Mouse (Mus musculus) CD4-positive, CD25-positive, alpha-beta regulatory T cell, adult 2 months (primary cell): Measurements from ENCODE around the gene Insig1.

ENCODE experiments used
- DNase-seq: peaks from one replicate; pipeline ENCODE4 v3.0.0-alpha.2; 2012; ENCODE audit warnings: low read depth, low spot score

The Insig1 gene

DNA sequence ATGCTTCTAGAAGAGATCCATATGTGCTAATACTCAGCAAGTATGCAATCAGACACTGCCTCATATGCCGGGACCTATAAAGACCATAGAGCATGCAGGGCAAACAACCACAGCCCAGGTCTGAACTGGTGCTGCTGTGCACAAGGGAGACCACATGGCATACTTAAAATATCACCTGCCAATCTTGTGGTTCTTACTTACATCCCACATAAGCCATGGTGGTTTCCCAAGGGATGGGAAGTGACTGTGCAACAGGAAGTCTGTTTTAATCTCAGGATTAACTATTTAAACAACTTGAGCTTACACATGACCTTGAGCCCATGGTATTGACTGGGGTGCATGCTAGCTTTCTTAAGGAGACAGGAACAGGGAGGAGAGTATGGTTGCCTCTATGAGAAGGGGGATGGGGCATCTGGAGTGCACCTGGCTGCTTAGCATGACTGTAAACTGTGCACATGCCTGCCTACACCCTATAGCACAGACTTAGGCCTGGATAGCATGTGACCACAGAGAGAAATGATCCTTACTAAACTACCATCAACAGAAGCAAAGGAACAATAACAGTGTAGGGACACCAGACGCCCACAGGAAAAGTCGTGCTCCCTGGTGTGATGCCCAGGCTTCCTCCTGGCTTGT is 7.1 kb upstream of the Insig1 start:
- no peak for DNase-seq

DNA sequence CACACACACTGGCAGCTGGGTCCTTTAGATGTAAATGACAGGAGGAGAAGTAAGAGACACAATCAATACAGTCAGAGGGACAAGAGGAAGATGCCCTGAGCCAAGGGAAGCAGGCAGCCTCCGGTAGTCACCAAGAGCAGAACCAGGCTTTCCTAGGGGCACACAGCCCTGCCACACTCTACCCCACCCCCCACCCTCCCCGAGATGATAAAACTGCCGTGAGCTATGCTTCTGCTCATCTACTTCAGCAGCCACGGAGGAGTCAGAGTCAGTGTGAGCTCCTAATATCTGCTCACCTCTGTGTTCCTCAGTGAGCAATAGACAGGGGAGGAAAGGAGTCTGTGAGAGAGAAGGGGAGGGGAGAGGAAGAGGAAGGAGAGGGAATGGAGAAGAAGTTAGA is 5.9 kb upstream of the Insig1 start:
- DNase-seq, result no peak

DNA sequence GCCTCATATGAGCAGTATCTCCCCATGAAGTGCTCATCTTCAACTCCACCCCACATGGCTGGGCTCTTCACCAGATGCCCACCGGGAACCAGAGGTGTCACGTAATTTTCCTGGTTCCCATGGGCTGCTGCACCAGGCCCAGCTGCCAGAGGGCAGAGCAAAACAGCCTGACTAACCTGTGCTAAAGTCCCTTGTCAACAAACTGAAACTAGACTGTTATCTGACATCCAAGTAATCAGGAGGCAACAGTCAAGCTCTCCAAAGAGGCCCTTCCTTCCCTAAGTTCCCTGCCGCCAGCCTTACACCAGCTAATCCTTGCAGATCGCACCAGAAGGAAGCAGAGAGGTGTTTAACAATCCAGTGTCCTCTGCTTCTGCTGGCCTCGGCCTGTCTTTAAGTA is 4.9 kb upstream of the Insig1 start:
- DNase-seq, result no peak

DNA sequence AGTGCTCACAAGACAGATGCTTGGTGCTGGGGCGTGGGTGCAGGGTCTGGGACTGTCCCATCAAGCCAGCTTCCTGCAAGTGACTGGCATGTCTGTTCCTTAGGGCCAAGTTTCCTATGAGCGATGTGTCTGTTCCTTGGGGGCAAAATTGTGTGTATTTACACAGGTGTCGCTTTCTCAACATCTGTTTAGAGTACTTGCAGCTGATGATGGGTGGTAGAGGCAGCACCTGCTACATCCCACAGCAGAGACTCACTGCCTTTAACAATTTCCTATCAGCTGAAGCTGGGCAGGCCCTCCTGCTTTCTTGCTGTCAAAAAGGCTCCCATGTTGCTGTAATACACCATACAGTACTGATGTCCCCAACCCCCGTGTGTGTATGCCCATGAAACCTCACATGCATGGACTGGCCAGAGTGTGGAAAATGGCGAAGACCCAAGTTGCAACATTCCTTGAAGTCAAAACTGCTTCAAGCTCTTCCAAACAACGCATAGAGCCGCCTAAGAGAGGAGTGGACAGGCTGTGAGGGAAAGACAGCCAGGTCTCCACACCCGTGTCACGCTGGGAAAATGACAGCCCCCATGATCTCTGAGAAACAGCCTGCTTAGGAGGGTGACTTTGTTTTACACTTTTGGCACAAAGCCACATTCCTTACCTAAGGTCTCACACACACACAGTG is 875 bp upstream of the Insig1 start:
- DNase-seq, result peak; percentile 51

DNA sequence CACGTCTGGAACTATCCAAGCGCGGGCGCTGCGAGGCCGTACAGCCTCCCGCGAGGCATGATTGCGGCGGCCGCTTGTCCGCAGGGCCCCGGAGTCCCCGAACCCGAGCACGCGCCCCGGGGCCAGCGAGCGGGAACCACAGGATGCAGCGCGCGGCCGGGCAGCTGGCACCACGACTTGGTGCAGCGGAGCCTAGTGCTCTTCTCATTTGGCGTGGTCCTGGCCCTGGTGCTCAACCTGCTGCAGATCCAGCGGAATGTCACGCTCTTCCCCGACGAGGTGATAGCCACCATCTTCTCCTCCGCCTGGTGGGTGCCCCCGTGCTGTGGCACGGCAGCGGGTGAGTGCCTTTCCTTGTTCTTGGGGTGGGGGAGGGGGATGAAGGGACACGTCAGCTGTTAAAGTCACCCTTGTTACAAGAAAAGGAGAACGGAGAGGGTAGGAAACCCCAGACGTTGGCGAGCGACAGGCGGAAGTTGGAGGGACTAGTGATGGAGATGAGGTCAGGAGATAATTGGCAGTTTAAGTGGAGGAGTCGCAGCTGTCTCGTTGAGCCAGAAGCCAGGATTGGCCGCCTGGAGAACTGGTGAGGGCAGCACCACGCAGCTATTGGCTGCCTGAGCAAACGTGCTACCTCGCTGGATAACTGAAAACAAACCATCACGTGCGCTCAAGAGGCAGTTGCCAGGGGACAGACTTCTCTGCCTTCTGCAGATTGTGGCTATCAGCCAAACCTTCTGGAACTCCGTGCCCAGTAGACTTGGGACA is 477 bp downstream of the Insig1 start:
- DNase-seq, result peak; percentile 91

DNA sequence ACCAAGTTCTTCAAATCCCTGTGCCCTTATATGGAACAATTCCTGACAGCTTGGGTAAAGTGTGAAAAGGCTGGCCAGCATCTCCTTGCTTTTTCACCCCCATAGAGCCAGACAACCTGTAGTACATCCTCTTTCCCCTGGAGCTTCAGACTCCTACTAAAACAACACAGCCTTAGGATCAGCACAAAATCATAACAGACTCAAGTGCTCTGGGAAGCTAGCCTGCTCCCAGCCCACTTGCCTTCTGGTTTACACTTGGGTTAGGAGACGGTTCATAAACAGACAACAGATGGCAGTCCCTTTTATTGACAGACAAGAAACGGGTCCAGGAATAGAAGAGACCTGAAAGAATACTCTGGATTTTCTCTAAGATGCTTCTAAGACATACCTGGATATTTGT is 8.3 kb downstream of the Insig1 start:
- DNase-seq, result no peak

DNA sequence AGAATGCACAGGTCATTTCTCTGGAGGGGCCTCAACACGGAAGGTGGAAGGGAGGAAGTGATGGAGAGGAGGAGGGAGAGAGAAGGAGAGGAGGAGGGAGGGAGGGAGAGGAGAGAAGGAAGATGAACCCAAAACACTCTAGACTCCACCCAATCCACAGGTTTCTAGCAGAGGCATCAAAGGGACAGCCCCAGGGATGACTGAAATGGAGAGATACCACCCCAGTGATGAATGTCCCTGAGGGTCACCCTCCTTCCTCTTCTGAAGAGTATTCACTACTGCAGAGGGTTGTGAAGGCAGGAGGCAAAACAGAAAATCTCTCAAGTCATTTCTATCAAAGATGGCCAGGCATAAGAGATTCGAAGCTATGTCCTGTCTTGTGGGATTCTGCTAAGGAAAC is 10.0 kb downstream of the Insig1 start:
- DNase-seq, result no peak

DNA sequence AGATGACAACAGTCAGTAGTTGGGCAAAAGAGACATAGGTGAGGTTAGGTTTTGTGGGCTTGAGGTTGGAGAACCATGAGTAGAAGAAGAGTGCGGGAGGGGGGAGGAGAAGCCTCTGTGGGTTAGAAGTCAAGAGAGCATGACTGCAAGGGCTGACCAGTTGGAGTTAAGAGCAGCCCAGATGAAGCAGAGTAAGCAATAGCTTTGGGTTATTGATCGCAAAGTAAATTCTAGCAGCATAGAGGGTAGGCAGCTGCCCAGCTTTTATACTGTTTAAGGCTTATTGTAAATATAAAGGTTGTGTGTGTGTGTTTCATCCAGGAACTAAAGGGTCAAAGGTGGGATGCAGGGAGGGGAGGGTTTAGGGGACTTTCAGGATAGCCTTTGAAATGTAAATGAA is 10.7 kb downstream of the Insig1 start:
- no peak for DNase-seq

DNA sequence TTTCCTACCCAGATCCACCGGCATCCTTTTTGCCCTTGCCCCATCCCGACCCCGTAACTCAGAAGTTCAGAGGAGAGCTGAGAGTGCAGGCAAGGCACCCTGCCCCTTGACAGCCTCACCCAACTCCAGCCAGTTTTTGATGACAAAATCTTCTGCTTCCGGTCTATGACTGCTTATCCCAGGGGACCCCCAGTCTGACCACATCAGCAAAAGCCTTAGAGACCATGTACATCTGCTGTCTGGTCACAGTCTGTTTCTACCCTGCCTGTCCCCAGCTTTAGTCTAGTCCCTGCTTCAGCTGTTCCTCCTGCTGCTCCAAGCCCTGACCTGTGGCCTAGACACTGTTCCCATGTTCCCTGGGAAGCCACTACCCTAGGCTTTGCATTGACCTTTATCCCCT is 11.1 kb downstream of the Insig1 start:
- no peak for DNase-seq

DNA sequence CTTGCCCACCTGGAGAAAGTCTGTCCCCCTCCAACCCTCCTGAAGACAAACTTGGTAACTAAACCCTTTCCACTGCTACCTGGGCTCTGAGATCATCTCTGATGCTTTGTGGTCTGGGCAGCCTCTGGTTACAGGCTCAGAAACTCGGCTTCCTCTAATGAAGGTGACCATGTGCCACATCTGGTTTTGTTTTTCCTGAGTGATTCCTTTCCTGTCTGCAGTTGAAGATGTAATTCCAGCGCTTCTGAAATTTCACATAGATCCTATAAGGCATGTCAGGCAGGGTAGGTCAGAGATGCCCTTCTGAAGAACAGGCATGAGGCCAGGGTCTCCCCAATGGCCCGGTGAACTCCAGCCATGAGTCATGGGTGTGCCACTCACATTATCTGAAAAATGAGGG is 11.6 kb downstream of the Insig1 start:
- DNase-seq, result no peak

DNA sequence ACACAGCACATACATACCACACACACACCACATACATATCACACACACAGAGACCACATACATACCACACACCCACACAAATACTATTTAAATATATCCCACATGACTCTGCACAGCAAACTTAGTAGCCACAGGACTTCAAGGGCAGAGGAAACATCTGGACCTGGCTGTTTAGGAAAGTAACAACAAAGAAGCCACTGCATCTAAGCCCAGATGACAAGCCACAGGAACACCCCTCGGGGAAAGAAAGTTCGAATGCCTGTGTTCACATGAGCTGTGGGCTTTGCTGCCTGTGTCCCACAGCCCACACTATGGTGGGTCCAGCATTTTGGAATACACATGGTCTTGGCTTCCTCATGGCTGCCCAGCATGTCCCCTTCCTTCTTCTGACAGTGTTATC is 13.6 kb downstream of the Insig1 start:
- DNase-seq, result no peak

DNA sequence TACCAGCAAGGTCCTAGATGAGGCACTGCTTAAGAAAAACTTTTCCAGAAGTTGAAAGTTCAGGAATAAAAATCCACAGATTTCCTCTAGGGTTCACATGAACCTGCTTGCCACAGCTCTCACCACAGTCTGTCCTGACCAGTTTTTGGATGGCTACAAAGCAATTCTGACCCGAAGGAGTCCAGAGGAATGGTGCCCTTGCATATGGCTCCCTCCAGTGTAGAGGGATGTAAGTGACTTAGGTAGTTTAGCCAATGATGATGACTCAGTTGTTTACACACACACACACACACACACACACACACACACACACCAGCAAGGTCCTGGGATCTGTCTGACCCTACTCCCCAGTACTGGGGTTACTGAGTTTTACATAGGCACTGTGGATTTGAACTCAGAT is 19.4 kb downstream of the Insig1 start:
- DNase-seq, result no peak

DNA sequence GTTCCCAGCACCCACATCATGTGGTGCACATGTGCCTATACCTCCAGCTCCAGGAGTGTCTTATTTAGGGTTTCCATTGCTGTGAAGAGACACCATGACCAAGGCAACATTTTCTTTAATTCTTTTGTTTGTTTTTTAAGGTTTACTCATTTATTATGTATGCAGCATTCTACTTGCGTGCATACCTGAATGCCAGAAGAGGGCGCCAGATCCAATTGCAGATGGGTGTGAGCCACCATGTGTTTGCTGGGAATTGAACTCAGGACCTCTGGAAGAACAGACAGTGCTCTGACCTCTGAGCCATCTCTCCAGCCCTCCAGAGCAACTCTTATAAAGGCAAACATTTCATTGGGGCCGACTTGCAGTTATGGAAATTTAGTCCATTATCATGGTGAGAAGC is 21.2 kb downstream of the Insig1 start:
- DNase-seq, result no peak

DNA sequence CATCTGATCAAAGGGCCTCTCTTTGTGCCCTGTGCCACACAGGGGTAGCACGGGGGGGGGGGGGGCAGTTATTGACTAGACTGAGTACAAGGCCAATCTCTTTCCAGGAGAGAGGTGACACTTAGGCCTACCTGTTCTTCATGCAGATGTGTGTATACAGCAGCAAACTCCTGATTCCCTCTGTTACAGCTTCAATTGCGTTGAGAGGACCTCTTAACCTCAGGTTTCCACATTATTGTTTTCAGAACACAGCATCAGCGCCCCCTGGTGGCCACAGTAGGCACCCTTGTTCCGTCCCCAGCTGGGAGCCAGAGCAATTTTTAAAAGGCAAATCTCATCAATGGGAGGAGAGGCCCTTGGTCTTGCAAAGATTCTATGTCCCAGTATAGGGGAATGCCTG is 22.7 kb downstream of the Insig1 start:
- DNase-seq, result peak; percentile 83

DNA sequence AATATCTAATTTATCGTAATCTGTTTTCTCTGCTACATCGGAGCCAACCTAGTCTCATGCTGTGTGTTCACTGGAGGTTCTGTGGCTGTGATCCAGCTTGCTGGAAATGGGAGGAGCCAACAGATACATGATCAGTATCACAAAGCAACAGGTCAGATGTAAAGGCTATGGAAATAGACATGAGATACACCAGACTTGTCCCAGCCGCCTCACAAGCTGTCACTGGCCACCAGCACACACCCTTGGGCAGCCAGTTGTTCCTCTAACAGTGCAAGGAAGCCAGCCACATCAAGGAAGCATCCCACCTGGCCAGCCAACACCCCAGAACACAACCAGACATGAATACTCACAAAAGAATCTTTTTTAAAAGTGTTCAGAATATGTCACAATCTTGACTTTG is 23.2 kb downstream of the Insig1 start:
- no peak for DNase-seq

DNA sequence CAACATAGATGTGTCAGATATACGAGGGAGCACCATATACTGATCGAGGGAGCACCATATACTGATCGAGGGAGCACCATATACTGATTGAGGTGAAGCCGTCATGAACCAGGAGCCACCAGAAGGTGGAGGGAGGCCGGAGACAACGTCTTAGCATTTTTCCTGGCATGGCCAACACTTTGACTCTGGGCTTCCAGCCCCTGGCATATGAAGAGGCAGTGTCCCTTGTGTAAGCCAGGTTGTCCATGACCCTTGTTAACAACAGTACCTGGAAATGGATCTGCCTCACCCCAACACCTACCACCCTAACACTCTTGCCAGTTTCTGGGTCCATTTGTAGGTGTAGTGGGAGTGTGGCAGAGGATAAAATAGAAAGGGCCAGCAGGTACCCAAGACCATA is 23.7 kb downstream of the Insig1 start:
- no peak for DNase-seq

DNA sequence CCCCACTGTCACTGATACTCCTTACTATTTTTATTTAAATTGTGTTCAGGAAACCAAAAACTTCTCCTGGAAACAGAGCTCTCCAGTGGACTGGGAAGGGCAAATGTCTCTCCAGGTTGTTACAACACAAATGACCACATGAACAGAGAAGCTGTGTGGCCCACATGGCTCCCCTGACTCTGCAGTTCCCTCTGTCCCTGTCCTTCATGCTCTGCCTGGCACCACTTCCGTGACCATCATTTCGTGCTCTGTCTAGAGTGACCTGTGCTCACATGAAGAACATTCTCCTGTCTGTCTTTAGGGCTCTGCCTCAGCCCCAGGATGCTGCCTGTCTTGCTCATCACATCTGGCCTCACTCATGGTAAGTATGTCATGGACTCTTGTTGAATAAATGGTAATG is 24.5 kb downstream of the Insig1 start:
- no peak for DNase-seq

DNA sequence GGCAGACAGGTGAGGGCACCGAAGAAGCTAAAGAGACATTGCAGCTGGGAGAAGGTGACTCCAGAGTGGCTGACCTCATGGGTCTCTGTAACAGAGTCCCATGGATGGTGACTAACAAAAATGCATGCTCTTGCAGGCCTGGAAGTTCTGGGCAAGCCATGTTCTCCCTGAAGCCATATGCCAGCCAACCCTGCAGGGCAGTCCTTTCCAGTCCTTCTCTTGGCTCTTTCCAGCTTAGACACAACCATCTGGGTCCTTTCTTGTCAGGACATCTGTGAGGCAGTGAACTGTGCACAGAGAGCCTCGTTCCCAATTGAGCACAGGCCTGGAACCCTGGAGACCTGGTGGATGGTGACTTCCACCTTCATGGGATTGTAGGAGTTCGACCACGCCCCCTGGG is 35.8 kb downstream of the Insig1 start:
- no peak for DNase-seq

DNA sequence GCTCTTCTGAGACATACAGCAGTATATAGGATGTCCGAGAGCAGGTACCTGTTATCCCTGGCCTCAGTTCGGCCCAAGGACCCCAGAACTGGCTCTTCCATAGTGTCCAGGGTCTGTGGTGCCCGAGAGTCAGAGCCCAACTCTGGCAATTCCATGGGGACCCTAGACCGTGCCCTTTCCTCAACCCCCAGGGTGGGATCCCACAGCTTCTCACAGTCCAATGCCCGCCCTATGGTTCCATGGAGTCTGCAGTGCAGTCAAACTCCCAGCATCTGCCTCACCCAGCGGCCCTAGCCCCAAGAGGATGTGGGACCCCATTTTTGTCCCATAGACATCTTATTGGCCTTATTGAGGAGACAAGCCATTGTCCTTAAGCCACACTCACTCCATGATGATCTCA is 36.8 kb downstream of the Insig1 start:
- no peak for DNase-seq

DNA sequence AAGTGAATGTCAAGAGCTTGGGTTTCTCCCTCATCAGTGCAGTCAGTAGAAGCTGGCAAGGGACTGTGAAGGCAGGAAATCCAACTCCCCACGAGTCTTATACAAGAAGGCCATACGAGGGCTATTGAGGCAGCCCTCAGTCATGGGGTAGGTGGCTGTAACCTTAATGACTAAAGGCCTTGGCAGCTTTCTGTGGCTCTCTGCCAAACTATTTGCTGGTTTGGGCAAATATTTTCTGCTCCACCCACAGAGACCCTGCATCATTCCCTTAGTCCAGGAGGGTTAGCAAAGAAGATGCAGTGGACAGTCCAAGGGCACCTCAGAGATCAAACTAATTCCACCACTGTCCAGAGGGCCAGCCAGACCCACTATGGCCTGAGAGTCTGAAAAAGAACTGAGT is 39.7 kb downstream of the Insig1 start:
- no peak for DNase-seq

DNA sequence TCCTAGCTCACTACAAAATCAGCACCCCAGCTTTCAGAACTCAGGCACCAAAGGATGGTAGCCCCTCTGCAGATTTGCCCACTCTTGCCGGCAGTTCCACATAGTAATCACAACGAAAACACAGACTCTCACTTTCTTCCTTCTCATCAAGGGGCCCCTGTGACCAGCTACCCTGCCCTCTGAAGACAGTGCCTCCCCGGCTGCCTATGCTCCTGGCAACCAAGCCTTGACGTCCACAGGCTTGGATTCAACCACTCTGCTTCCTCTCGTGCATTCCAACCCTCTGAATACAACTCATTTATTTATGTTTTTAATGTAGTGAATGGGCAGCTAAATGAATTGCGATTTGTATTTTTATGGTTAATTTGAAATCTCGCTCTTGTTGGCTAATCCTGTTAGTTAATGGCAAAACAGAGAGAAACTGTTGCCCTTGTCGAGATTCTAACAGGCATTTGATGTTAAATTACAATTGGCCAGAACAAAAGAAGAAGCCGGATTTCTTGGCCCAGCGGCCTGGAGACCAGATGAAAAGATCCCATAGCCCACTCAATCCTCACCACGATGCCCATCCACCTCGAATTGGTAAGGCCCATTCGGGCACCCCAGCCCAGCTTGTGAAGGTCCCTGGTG is 46.2 kb downstream of the Insig1 start:
- no peak for DNase-seq

DNA sequence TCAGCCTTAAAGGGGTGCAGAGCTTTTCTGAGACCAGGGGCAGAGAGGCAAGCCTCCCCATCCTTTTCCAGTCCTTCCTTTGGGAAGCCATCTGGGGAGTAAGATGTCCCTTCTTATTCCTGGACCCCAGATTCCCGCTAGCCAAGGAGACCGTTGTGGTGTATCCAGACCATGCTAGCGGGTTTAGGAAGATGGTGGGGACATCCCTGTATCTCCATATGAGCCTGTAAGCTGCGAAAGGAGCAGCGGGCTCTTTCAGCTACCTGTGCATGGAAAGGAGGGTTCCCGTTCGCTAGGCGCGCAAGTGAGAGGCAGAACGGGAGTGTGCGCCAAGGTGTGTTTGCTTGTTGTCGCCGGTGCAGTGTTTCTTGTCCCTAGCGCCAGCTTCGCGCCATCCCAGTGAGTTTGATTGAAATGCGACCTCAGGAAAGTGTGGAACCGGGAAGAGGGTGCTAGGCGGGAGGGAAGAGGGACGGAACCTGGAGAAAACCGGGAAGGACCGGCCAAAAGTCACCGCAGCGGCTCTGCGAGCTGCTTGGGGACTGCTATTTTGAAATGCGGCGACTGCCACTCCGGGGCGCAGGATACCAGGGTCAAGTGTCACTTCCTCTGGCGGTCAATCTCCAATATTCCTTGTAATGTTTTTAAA is 46.8 kb downstream of the Insig1 start:
- no peak for DNase-seq
